8 mouse cellular contexts compared by ENCODE assay signal in genomic region chr10:111957271-111958045, GRCm38 (mm10). TPM values are rescaled to one million over a fixed set of nuclear protein-coding genes. Genes with fewer than 3 reads are reported as not detected.
DNase-seq lines count a peak whose midpoint lies in the region; ATAC-seq and TF ChIP-seq lines count a peak whose summit lies in the region.

No protein-coding gene starts in this region.

- peak; percentile 17 for TF ChIP-seq CTCF in C2C12 (IDR thresholded peaks at IDR 0.05; ENCODE audit: control insufficient read depth, insufficient read depth, insufficient read length)
- TF ChIP-seq CTCF in intestine, postnatal 0 days (IDR thresholded peaks at IDR 0.05; ENCODE audit: low read depth), result peak; percentile 90

- H3K9ac ChIP-seq in intestine, postnatal 0 days (ENCODE audit: low read depth, low read length), result no peak overlapping the region
- H3K9ac ChIP-seq in midbrain, embryonic 12.5 days (replicated peaks), result no peak overlapping the region

- intact Hi-C loops in left cerebral cortex, postnatal 36 days (cut with DNase I), result loop anchor here (1.0 to 10.0 kb wide), 3 partner anchors 451 to 833 kb away; partner anchors contain the start of gene Phlda1

- H3K36me3 ChIP-seq in C2C12 (ENCODE audit: control insufficient read depth, insufficient read depth), result no peaks in the 10 kb centered on the region
- no peaks in the 10 kb centered on the region for H3K36me3 ChIP-seq in intestine, postnatal 0 days (ENCODE audit: control insufficient read depth, insufficient read depth)
- no peaks in the 10 kb centered on the region for H3K36me3 ChIP-seq in midbrain, embryonic 12.5 days

- 64% methylated on average over 10 of the region's 10 CpGs for WGBS in intestine, postnatal 0 days
- 58% methylated on average over 10 of the region's 10 CpGs for WGBS in midbrain, embryonic 12.5 days

- H3K79me3 ChIP-seq in C2C12 (ENCODE audit: low read depth), result no peaks in the 10 kb centered on the region

- H3K4me2 ChIP-seq in intestine, postnatal 0 days (replicated peaks; ENCODE audit: low read depth), result no peak overlapping the region
- no peak overlapping the region for H3K4me2 ChIP-seq in midbrain, embryonic 12.5 days (replicated peaks)

- DNase-seq in adrenal gland, adult 2 months, result peak; percentile 66
- peak; percentile 65 for DNase-seq in embryo, embryonic 9.5 days (ENCODE audit: extremely low spot score)
- DNase-seq in heart, adult 18-20 months, result peak; percentile 63 to 77
- peak; percentile 43 to 59 for DNase-seq in left cerebral cortex, postnatal 36 days (ENCODE audit: low spot score in 2 of 2)
- peak; percentile 39 to 58 for DNase-seq in spleen, postnatal 36 days (ENCODE audit: low spot score in 2 of 2)

- H3K27ac ChIP-seq in intestine, postnatal 0 days (ENCODE audit: low read depth, low read length), result no peak overlapping the region
- H3K27ac ChIP-seq in midbrain, embryonic 12.5 days (replicated peaks), result no peak overlapping the region

- no peaks in the 10 kb centered on the region for H3K9me3 ChIP-seq in intestine, postnatal 0 days (ENCODE audit: control insufficient read depth)
- H3K9me3 ChIP-seq in midbrain, embryonic 12.5 days, result no peaks in the 10 kb centered on the region

- no peaks in the 10 kb centered on the region for H3K4me1 ChIP-seq in intestine, postnatal 0 days (replicated peaks; ENCODE audit: control insufficient read depth, insufficient read depth, low read length)
- H3K4me1 ChIP-seq in midbrain, embryonic 12.5 days, result no peaks in the 10 kb centered on the region

- H3ac ChIP-seq in C2C12 (ENCODE audit: control insufficient read depth, insufficient read length, low read depth), result no peak overlapping the region

- peak; percentile 16; the same call in 1 of the 2 replicates for ATAC-seq in intestine, postnatal 0 days
- peak; percentile 86 for ATAC-seq in midbrain, embryonic 12.5 days (ENCODE audit: low FRiP score, low read depth)

- no peaks in the 10 kb centered on the region for H3K27me3 ChIP-seq in C2C12 (ENCODE audit: control insufficient read depth, insufficient read depth, insufficient read length)
- H3K27me3 ChIP-seq in intestine, postnatal 0 days (replicated peaks; ENCODE audit: control insufficient read depth, insufficient read depth, low read length), result no peaks in the 10 kb centered on the region
- peaks cover 3% of the 10 kb centered on the region; the same call in 1 of the 2 replicates for H3K27me3 ChIP-seq in midbrain, embryonic 12.5 days

- no peak overlapping the region for H3K4me3 ChIP-seq in C2C12 (ENCODE audit: insufficient read depth, poor library complexity, severe bottlenecking)
- no peak overlapping the region for H3K4me3 ChIP-seq in intestine, postnatal 0 days (ENCODE audit: low read depth, low read length)
- H3K4me3 ChIP-seq in midbrain, embryonic 12.5 days, result no peak overlapping the region

- H3K79me2 ChIP-seq in C2C12 (ENCODE audit: control insufficient read depth, insufficient read depth), result no peaks in the 10 kb centered on the region

TF ChIP-seq in C2C12, 6 proteins besides CTCF, POLR2A, EP300 and RAD21:
- no peak for TF ChIP-seq MAX (IDR thresholded peaks at IDR 0.05)
- no peak for TF ChIP-seq MYOG (IDR thresholded peaks at IDR 0.05; ENCODE audit: control insufficient read depth, extremely low read depth, insufficient read length)
- TF ChIP-seq CEBPB (IDR thresholded peaks at IDR 0.05; ENCODE audit: low read depth), result no peak
- no peak for TF ChIP-seq USF1 (IDR thresholded peaks at IDR 0.05; ENCODE audit: low read depth)
- TF ChIP-seq FOSL1 (IDR thresholded peaks at IDR 0.05; ENCODE audit: insufficient read depth, low read length, poor library complexity, severe bottlenecking), result no peak
- no peak for TF ChIP-seq MYOD1 (IDR thresholded peaks at IDR 0.05; ENCODE audit: control insufficient read depth, insufficient read length, low read depth)

RNA-seq across cellular contexts. Expression of gene Krr1, which starts 15.0 kb away (rescaled TPM):
- 10.2 TPM for polyA plus RNA-seq in C2C12 (2012; fragmentation: generic; extraction: Trizol)
- 10 to 100 TPM; 34.1 to 38.6 TPM for total RNA-seq in adrenal gland, adult 2 months (2021)
- polyA plus RNA-seq in adrenal gland, adult 2 months (2012; rRNA removed), result 1.0 and 2.0 TPM in 2 replicates
- total RNA-seq in heart, adult 18-20 months (2021), result 10 to 100 TPM; 26.8 to 31.6 TPM
- 12.7 and 13.6 TPM in 2 replicates for polyA plus RNA-seq in intestine, postnatal 0 days (2015; fragmentation: Nextera tagmentation; extraction: Ambion mirVana)
- total RNA-seq in left cerebral cortex, postnatal 36 days (2021), result 10 to 100 TPM; 35.3 to 38.8 TPM
- 57.6 and 63.7 TPM in 2 replicates for polyA plus RNA-seq in midbrain, embryonic 12.5 days (2016; fragmentation: Nextera tagmentation; extraction: Ambion mirVana)

RNA-seq across cellular contexts. Expression of gene Glipr1, which starts 45.0 kb away (rescaled TPM):
- polyA plus RNA-seq in C2C12 (2012; fragmentation: generic; extraction: Trizol), result 10.3 TPM
- 1 to 10 TPM; 2.9 to 4.6 TPM for total RNA-seq in adrenal gland, adult 2 months (2021)
- 0.32 and 0.67 TPM in 2 replicates for polyA plus RNA-seq in adrenal gland, adult 2 months (2012; rRNA removed)
- total RNA-seq in heart, adult 18-20 months (2021), result 1 to 10 TPM; 1.1 to 1.7 TPM
- polyA plus RNA-seq in intestine, postnatal 0 days (2015; fragmentation: Nextera tagmentation; extraction: Ambion mirVana), result 8.9 and 11.8 TPM in 2 replicates
- under 1 TPM; 0.62 to 0.88 TPM for total RNA-seq in left cerebral cortex, postnatal 36 days (2021)
- 0.54 and 0.88 TPM in 2 replicates for polyA plus RNA-seq in midbrain, embryonic 12.5 days (2016; fragmentation: Nextera tagmentation; extraction: Ambion mirVana)
